Mouse (Mus musculus) ovary, postnatal 14 days (tissue): ENCODE measurements around the gene Hoxa9.

Source experiments
- DNase-seq: peaks from one replicate; pipeline ENCODE4 v3.0.0; 2022; ENCODE audit warnings: low spot score

The Hoxa9 gene

DNA sequence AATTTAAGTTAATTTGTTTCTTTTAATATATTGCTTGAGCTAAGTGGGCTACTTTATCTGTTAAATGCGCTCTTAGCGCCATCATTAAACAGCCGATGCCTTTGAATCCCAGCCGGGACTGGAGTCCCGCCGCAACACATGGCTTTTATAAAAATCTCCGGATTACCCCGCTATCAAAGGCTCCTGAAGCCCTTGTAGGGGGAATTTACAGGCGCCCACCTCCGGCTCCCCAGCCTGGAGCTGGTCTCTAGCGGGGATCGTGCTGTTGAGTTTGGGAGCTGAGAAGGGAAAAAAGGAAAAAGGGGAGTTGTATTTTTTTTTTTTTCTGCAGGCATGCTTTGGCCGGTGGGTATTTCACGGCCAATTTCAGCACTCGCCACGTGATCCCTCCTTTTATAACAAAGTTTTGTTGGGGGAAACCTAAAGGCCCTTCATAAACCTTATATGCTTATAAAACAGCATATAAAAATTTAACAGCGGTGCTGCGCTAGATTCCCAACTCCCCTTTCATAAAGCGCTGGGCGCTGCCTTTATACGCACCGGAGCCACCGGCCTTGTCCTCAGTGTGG, 13.7 kb upstream of the Hoxa9 start:
- DNase-seq = no peak

DNA sequence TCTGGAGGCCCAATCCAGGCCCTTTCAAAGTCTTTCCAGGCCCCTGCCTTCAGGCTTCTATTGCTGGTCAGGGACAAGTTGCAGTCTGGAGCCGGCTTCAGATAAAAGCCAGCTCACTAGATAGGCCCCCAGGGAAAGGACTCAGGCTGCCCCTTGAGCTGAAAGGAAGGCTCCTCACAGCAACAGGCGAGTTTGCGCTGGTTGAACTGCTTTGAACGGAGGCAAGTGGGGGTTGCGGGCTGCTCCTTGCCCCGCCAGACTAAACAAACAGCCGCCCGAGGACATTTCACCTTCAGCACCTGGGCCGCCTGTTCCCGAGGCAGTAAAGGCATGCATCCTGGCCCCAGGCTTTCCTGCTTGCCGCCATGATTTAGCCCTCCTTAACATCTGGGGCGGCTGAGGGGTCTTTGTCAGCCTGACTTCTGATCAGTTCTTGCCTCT, 12.8 kb upstream of the Hoxa9 start:
- DNase-seq = no peak

DNA sequence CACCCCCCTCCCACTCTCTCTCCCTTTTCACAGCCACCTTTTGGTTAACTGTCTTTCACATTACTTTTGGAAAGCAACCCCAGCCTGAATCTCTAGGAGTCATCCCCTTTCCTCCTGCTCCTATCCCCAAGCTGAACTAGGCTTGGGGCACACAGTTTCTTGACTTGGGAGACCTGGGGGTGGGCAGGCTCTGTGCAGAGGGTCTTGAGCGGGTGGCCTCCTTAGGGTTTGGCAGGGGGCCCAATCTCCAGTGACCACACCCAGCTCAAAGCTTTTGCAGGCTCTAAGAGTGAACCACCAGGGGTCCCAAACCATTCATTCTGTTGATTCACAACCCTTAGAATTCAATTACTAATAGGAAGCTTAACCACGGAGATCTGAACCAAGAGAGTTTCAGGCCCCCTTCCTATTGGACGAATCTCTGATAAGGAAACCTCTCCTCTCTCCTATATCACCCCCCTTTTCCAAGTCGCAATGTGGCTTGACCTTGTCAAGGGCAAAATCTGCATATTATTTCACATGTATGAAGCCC, 12.0 kb upstream of the Hoxa9 start:
- no peak for DNase-seq

DNA sequence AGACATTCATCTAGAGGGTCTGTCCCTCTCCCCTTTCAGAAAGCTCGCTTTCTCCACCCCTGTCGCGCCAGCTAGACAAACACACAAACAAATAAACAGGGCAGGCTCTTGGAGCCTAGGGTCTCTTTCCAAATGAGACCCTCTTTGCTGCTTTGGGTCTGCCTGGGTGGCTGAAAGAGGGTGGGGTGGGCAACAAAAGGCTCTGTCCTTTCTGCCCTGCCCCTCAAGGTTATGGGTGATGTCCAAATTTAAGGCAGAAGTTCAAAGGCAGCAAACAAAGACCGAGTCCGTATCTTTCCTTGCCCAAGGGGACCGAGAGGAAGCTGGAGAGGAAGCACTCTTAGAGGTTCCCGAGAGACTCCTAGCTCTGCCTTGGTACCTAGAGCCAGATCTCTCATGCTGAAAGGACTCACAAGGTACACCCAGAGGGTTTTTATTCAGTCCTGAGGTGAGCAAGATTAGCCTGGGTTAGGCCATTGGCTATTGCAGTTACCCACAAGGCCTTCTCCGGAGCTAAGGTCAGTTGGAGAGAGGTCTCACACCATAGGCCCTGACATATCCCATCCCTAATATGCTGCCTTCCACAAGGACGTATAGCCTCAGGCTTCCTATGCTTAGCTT, 10.2 kb upstream of the Hoxa9 start:
- DNase-seq = no peak

DNA sequence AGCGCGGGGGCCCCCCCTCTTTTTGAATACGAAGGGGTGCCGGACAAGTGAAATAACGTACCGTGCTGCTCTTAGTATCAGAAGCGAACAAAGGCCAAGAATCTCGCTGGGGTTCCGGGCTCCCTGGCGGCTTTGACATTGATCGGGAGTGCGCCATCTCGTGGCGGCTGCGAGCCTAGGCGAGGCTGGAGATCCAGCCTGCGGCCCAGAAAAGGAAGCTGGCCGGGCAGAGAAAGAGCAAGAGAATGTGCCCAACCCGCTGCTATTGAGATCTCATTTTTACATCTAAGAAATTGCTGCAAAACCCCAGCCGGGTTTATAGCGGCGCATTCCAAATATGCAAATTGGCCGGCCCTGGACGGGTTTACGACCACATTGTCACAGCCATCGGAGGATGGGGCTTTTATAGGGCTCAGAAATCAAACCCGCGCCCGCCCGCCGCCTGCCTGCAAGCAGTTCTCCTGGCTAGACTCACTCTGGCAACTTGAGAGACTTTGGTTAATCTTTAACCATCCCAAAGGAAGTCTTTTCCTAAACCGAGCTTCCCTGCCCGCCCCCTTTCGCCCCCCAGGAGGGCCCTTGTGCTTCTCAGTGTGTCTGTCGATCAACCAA, 9.6 kb upstream of the Hoxa9 start, which contains the start of gene Hoxa10:
TSS of gene Hoxa10 (minus strand) at position 466 of the 612 bp plus-strand sequence.
- peak; percentile 78 for DNase-seq

DNA sequence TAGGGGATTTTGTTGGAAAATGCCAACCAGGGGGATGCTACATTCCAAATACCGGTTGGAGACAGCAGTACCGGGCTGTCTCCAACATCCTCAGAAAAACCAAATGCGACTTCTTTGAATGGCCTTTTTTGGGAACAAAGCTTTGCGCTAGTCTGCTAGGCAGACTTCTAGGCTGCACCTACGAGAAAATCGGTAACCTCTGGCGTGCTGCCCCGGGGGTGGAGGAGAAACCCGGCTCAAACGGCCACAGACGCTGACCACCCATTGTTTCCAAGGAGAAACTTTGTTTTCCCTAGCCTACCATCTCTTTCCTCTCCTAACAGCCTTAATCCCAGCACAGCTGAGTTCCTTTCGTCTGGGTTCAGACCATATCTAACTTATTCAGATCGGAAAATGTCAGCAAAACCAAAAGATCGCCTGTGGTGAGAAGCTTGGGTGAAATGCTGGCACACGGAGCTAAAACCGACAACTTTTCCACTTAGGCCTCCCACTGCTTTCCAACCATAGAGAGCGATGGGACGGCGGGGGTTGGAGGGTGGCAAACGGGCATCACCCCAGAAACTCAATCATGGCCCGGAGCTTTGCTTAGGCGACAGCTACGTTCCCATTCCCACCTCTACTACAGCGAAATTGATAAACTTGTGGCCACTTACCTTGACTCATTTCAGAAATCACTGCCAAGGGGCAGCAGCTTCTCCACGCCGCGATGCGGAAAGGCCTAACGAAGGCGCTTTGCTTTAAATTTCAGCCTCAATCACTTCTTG, 8.9 kb upstream of the Hoxa9 start:
- no peak for DNase-seq

DNA sequence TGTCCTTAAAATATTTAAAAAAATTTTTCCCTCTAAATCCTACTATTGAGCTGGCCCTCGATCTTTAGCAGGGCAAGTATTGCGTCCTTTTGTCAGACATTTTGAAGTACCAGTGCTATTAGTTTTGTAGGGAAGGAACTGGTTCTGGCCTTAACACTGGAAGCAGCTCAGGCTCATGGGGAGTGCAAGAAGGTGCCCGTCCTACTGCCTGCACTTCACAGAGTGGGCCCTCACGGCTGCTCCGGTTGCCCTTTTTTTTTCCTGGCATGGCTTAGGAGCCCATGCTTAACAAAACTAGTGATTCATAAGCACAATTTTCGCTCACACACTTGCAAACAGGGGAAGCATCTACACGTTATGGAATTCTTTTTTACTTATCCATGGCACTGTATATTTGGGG, 8.1 kb upstream of the Hoxa9 start:
- DNase-seq = no peak

DNA sequence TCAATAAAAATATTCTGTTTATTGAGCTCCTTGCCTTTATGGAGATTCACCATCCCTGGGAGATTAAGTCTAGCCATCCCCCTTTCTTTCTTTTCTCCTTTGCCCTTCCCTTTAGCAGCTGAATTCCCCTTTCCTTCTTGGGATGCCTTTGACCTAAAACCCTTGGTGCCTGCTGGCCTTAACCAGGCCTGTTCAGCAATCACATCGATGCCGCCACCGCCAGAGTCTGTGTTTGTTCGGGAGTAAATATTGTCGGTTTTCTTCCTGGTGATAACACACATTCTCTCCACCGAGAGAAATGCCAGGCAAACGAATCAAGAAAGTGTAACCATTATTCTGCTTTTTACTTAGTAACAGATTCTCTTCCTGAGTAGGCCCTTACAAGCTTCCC, 7.3 kb upstream of the Hoxa9 start:
- no peak for DNase-seq

DNA sequence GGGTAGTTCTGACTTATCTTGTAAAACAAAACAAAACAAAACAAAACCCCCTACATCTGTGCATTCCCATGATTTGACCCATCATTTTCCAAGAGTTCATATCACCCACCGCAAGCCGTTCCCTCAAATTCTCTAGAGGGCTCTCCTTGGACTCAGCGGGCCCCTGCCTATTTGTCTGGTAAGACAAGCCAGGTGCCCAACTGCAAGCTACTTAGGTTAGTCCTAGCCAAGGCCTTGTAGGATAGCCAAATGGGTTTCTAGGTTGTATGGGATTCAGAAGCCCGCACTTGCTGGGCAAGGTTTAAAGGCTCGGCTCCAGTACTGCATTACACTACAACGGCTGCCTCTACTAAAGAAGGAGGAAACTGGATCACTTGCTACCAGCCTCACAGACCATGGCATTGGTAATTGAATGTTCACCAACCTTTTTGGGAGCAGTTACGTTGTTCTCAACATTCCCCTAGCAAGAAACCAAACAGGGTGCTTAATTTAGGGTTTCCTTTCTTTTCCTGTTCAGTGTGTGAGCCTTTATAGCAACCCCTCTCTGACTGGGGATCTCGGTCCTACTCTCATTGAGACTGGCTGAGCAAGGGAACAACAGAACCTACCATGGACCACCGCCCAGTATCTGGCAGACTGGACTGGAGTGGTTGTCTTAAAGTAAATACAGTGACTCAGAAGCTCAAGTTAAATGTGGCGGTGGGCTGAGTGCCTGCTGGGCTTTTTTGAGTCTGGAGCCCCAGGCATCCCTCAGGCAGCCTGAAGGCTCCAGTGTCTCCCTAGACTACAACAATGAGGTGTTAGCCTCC, 6.7 kb upstream of the Hoxa9 start:
- no peak for DNase-seq

DNA sequence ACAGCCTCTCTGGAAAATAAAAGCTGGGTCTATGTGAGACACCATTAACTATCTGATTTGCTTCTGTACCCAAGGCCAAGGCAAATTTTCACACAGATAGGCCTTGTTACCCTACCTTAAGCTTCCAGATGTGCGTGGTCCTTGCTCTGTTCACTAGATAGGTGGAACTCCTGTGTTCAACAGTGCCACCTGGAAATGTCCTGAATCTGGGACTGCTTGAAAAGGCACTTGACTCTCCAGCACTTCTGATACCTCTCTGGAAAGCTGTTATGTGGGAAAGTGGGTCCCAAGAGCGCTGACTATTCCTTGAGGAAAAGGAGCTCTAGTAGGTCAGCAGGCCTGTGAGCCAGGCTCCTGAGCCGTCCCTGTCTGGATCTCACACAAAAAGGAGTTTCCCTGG, 5.9 kb upstream of the Hoxa9 start:
- DNase-seq = no peak

DNA sequence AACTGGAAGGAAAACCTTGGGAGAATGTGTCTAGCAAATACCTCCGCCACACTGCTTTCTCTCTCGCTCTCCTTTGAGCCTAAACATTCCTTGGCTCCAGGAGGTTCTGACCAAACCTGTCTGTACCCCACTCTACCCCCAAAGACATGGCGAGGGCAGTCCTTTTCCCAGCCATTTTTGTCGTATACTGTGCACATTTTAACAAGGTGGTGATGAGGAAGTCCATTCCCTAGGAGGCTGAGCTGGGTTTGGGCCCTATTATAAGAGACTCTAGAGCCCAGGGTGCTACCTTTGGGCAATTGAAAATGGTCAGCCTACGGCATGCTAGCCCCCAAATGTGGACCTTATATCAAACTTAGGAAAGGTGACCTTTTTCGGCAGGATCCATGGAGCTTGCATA, 5.0 kb upstream of the Hoxa9 start:
- DNase-seq = no peak

DNA sequence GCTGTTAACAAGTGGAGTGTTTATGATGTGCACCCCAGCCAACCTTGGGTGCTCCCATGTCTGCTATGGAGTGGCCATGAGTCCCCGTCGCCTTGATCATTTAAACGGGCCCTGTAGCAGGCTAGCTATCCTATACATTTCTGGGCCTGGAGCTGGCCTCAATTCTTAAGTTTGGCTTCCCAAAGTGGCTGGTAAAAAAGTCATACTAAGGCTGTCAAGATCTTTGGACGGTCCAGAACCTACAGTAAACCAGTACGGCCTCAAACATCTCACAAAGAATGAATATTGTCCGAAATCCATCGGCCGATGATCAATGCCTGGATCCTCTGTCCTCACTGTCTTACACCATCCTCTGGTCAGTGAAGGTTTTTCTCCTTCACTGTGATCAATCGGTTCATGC, 4.4 kb upstream of the Hoxa9 start:
- DNase-seq = no peak

DNA sequence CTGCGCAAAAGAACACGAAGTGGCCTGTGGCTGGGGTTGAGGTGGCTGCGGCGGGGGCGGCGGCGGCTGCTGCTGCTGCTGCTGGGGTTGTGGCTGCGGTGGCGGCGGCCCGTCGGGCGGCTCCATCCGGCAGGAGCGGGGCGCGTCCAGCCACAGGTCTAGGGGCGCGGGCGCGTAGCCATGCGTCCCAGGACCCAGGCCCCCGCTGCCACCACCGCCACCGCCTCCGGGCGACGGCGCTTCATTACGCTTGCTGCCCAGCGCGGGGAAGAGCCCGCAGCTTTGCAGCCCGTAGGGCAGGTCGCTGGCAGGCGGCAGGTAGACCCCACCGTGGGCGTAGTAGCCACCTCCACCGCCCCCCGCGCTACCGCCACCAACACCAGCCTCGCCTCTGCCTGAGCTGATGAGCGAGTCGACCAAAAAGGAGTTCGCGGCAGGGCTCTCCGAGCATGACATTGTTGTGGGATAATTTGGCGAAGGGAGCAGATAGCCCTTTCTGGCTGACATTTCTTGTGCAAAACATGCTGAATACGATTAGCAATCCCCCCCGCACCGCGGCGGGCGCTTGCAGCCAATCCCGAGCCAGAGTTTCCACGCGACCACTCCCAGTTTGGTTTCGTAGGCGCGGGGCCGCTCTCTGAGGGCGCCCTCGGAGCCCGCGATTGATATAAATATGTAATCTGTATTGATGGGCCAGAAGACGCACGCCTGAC, 3.7 kb upstream of the Hoxa9 start:
- no peak for DNase-seq

DNA sequence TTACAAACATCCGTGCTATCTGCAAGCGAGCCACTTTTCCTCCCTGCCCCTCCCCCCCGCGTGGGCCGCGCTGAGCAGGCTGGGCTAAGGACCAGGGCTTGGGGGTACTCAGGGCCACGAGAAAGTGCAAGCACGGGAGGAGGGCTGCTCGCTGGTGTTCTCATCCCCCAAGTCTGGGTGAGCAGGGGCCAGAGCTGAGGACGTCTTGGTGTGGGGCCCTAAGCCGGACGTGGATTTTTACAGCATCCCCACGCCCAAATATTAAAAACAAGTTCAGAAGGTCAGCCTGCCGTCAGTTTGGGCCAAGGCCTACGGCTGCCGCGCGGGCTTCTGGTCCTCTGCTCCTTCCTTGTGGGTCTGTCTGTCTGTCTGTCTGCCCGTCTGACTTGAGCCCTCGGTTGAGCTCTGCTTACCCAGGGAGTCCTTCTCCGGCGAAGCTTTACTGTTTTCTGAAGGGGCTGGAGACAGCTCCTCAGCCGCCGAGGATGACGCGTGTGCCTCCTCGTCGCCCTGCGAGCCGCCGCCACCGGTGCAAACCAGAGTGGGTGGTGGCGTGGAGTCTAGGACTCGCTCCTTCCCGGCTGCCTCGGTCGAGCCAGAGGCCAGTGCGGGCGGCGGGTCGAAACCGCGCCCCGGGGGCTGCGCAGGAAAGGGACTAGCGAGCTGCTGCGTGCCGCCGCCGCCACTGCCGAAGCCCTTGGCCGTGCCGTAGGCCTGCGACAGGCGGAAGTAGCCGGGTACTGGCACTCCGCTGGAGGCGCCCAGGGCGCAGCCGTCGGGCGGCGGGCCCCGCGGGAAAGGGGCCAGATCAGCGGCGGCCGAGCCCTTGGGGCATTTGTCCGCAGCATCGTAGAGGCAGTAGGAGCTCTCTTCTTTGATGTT, 2.9 kb upstream of the Hoxa9 start:
- no peak for DNase-seq

DNA sequence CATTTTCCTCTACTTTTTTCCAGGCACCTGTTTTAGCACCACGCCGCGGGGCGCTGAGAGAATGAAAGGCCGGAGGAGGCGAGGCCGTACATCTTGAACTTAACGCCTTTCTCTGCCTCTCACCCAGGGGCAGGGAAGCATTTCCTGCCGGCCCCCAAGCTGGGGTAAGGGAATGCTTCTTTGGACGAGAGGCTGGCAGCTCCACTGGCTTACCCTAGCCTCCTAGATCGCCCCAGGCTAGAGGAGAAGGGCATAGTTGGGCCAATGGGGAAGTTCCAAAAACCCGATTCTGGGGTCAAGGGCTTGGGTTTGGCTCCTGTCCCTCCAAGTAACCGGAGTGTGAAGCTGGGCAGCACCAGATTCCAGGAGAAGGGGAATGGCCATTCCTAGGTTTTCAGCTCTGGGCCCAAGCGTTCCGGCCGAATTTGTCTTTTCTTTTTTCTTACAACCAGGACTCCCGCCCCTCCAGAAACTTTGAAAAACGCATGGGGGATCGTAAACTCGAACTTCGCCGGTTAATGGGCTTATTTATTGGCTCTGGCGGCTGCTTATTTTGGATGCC, 2.2 kb upstream of the Hoxa9 start:
- no peak for DNase-seq

DNA sequence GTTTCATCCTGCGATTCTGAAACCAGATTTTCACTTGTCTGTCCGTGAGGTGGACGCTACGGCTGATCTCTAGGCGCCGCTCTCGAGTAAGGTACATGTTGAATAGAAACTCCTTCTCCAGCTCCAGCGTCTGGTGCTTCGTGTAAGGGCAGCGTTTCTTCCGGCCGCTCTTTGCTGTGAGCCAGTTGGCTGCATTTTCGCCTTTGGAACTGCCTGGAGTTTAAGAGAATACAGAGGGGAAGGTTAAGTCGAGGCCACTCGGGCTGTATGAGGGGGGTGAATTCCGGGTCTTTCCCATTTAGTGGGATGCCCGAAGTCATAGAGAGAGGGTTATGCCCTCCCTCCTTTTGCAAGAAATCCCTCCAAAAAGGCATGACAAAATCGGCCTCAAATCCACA, 1.7 kb upstream of the Hoxa9 start:
- DNase-seq = no peak

DNA sequence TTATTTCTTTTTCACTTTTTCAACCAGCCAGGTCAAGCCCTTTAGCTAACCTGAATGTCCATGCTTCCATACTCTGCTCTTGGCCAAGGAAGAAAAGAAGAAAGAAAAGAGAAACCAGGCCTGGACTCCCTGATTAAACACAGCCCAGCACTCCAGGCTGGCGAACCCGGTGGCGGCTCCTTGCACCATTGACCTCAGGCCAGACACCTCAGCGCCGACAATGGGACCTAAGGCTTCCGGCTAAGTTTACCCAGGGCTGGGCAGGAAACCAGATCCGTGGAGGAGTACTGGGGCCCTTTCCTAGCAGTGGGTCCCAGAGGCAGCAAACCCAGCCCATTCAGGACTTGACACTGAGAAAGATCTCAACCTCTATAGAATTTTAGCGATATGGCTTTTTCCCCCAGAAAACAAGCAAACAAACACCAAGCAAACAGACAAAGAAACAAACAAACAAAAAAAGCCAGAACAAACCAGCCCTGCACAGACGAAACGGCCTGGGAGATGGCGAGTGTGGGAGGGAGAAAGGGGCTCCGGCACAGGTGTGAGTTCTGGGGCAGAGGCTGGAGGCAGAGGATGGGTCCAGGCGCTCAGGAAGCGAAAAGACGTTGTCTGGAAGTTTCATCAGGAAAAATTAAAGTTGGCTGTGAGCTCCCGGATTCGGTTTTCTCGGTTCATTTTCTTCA, 1.1 kb upstream of the Hoxa9 start:
- DNase-seq = no peak

DNA sequence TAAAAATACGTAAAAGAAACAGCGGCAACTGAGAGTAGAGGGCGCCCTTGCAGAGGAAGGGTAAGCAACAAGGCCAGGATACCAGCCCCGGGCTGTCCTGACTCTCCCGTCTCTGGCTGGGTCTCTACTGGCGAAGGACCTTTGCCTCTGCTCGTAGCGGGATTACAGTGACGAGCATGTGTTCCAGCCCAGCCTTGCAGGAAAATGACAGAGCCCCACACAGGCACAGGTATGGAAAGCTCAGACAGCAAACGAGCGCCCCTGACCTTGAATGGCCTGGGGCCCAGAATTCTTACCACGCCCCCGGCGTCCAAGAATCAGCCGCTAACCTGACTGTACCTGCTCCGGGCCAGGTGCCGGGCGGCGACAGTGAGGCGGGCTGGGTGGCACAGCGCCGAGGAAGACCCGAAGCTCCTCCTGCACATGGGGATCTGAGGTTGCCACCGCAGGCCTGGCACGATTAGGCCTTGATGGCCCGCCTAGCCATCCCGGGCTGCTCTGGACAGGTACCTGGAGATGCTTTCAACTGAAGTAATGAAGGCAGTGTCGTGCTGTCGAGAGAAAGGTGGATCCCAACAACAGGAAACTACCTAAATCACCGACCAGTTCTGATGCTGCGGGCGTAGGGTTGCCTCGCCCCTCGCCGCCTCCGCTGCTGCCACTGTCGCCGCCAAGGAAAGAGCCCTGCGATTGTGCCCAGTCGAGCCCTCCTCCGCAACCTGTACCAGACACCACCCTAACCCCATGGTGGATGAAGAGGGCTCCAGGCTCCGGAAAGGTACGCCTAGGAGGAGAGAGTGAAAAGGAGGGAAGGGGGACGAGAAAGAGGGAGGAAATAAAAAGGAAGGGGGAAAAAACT, 1.1 kb downstream of the Hoxa9 start:
- DNase-seq = no peak
